Mouse (Mus musculus) mouse embryonic stem cell (cell line): ENCODE measurements around the gene Pdk2.

Experiments
- in situ Hi-C, 2 experiments: fragments of 300-500 bp; cut with MboI; formaldehyde crosslinking; loops; 1 replicate in 1 of 2; 3 replicates in 1 of 2; pipeline ENCODE4 v1.14.3; 2019 to 2020; ENCODE audit warnings: low sequenced_read_pairs in 2 of 2, low pct_unique_long_range_greater_than_20kb in 1 of 2, mixed read lengths in 1 of 2; ENCODE audit not compliant: unreplicated experiment in 1 of 2

The Pdk2 gene

GRCm38 (mm10) chr11:95009629-95010014, 31.5 kb downstream of the Pdk2 start, which contains the start of gene Samd14:
Gene Samd14 (plus strand): TSS chr11:95009879.
- in situ Hi-C loops, result no loop called here

GRCm38 (mm10) chr11:95008661-95009628, 32.2 kb downstream of the Pdk2 start:
- in situ Hi-C loops, result no loop called here

GRCm38 (mm10) chr11:95007418-95007817, 33.7 kb downstream of the Pdk2 start:
- in situ Hi-C loops, result no loop called here

GRCm38 (mm10) chr11:95006525-95007219, 34.5 kb downstream of the Pdk2 start:
- in situ Hi-C loops, result no loop called here

GRCm38 (mm10) chr11:95006038-95006437, 35.1 kb downstream of the Pdk2 start:
- in situ Hi-C loops, result no loop called here

- in situ Hi-C loops, result no loop called here
Measured at GRCm38 (mm10) chr11:95004937-95005198, 36.3 kb downstream of the Pdk2 start.

- in situ Hi-C loops, result no loop called here
Measured at GRCm38 (mm10) chr11:95004136-95004936, 36.8 kb downstream of the Pdk2 start.

GRCm38 (mm10) chr11:95002705-95003104, 38.4 kb downstream of the Pdk2 start:
- in situ Hi-C loops, result no loop called here

GRCm38 (mm10) chr11:95001584-95002347, 39.4 kb downstream of the Pdk2 start:
- in situ Hi-C loops, result no loop called here

GRCm38 (mm10) chr11:95001058-95001457, 40.1 kb downstream of the Pdk2 start:
- in situ Hi-C loops, result no loop called here

GRCm38 (mm10) chr11:95000548-95000947, 40.6 kb downstream of the Pdk2 start:
- in situ Hi-C loops, result no loop called here

- in situ Hi-C loops, result no loop called here
Measured at GRCm38 (mm10) chr11:95000128-95000527, 41.0 kb downstream of the Pdk2 start.

- in situ Hi-C loops, result no loop called here
Measured at GRCm38 (mm10) chr11:94998041-94998531, 43.1 kb downstream of the Pdk2 start.

GRCm38 (mm10) chr11:94997596-94997995, 43.6 kb downstream of the Pdk2 start:
- in situ Hi-C loops, result no loop called here

GRCm38 (mm10) chr11:94996984-94997383, 44.2 kb downstream of the Pdk2 start:
- in situ Hi-C loops, result no loop called here

- in situ Hi-C loops, result no loop called here
Measured at GRCm38 (mm10) chr11:94996101-94996500, 45.1 kb downstream of the Pdk2 start.

- in situ Hi-C loops, result no loop called here
Measured at GRCm38 (mm10) chr11:94994947-94995772, 46.0 kb downstream of the Pdk2 start.
